Mouse (Mus musculus): Measurements from ENCODE around the gene Ttc12.

GRCm38 (mm10) chr9:49523881-49524280 is 37.9 kb upstream of the Ttc12 start:
- TF ChIP-seq CTCF (conservative IDR thresholded peaks at IDR 0.05 in 1 of 2, IDR thresholded peaks at IDR 0.05 in 1 of 2; ENCODE audit: low read depth in 2 of 2, low read length in 2 of 2), result no peak
- TF ChIP-seq SMC3 (IDR thresholded peaks at IDR 0.05; ENCODE audit: low read depth, low read length), result no peak
- no peak for TF ChIP-seq CHD1 (IDR thresholded peaks at IDR 0.05; ENCODE audit: low read depth, low read length)
- no peak for TF ChIP-seq POLR2AphosphoS2 (IDR thresholded peaks at IDR 0.05; ENCODE audit: low read depth, low read length)
- TF ChIP-seq POLR2A (IDR thresholded peaks at IDR 0.05; ENCODE audit: low read depth, low read length), result no peak
- no peak for TF ChIP-seq MYC (IDR thresholded peaks at IDR 0.05; ENCODE audit: low read depth, low read length)
- no peak for TF ChIP-seq MAX (IDR thresholded peaks at IDR 0.05; ENCODE audit: low read length)
- no peak for TF ChIP-seq MAZ (IDR thresholded peaks at IDR 0.05; ENCODE audit: low read depth, low read length)
- TF ChIP-seq JUN (IDR thresholded peaks at IDR 0.05; ENCODE audit: insufficient read depth, low read depth, low read length), result no peak
- TF ChIP-seq RCOR1 (conservative IDR thresholded peaks at IDR 0.05; ENCODE audit: low read depth, low read length), result no peak
